Mouse (Mus musculus) left cerebral cortex, adult 2 months (tissue): ENCODE results near the gene Car5a. TPM values are rescaled to one million over a fixed set of nuclear protein-coding genes. Genes with fewer than 3 reads are reported as not detected.

Experiments
- DNase-seq, 2 experiments: peaks; one replicate each; pipeline ENCODE4 v3.0.0; 2021 to 2022; ENCODE audit warnings: low spot score in 2 of 2, mixed read lengths in 1 of 2; ENCODE audit errors: extremely low spot score in 1 of 2
- H3K27ac ChIP-seq: fragments of 200-600 bp; 2 replicates; pipeline ENCODE4 v1.8.1; 2022
- H3K4me3 ChIP-seq: fragments of 200-600 bp; 2 replicates; pipeline ENCODE4 v1.8.1; 2022
- CTCF ChIP-seq: fragments of 200-600 bp; IDR thresholded peaks from 2 replicates; pipeline ENCODE4 v1.8.1; 2022; ENCODE audit warnings: antibody characterized with exemption, mild to moderate bottlenecking, moderate library complexity
- intact Hi-C: fragments of 180-260 bp; cut with DNase I; formaldehyde crosslinking; loops from one replicate; pipeline ENCODE4 v1.15.1; 2025
- total RNA-seq, 2 experiments: library from RNA; stranded (reverse); gene quantifications; 2 replicates each; pipeline ENCODE4 v1.2.3; 2021

Car5a gene
- total RNA-seq, 2 experiments from 2014 or later = not detected

DNA sequence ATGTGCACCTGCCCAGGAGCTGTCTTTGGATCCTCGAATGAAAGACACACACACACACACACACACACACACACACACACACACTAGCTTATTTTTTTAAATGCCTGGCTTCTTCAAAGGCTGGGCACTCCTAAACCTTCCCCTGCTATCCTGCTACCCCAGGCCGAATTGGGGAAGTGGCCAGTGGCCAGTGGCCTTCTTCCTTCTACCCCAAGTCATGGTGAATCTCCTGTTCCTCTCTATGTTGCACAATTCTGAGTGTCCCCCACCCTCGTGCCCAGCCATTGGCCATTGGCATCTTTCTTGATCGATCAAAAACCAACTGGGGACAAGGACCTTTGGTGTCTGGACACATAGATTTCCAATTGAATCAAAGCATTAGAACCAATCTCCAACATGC is 14.7 kb downstream of the Car5a start:
- H3K4me3 ChIP-seq = no peak overlapping the region
- intact Hi-C loops = no loop called here

DNA sequence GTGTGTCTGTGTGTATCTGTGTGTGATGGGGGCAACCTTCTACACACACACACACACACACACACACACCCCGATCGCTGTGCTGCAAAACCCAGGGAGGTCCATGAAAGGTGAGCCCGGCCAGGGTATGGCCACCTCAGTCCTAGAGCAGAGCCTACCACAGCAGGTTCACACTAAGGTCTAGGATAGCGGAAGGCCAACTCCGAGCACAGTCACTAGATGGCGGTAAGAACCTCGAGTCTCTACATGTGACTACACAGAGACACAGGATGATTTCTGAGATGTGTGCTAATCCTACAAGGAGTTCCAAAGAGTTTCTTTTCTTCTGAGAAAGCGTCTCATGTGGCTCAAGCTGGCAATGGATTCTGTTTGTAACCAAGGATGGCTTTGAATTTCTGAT is 17.4 kb downstream of the Car5a start:
- peak; percentile 61 for TF ChIP-seq CTCF
- Histone ChIP-seq H3K4me3 (no peak overlapping the region), H3K27ac (no peak overlapping the region)
- intact Hi-C loops = no loop called here
- peak in 1 of 2 experiments; percentile 36 for DNase-seq

More for the DNA sequence above, 14.7 kb downstream of the Car5a start:
- H3K27ac ChIP-seq = no peak overlapping the region
- DNase-seq = no peak
- no peak for TF ChIP-seq CTCF

GRCm38 (mm10) chr8:121926266-121926665 is 18.4 kb downstream of the Car5a start:
- no peak overlapping the region for H3K4me3 ChIP-seq
- no peak for TF ChIP-seq CTCF
- H3K27ac ChIP-seq = no peak overlapping the region
- intact Hi-C loops = no loop called here
- DNase-seq = no peak

DNA sequence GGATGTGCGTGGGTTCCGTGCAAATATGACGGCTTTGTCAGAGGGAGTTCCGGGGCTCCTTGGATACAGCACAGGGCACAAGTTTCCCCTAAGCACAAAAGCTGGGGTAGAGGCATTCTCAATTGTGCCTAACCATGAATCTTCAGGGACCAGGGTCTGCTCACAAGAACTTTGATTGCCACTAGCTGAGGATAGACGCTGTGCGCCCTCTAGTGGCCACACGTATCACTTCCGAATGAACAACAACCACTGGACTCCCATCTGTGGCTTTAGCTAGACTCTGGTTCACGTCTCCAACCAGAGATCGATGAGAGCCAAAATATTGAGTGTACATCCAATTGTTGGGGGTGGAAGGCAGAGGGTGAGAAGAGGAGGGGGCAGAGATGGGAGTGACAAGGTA is 19.1 kb downstream of the Car5a start:
- intact Hi-C loops = loop anchor here (1.0 kb wide), 1 partner anchor 75 kb away; no protein-coding TSS in a partner anchor
- Histone ChIP-seq H3K27ac (no peak overlapping the region), H3K4me3 (no peak overlapping the region)
- DNase-seq = peak; percentile 72 to 79
- peak; percentile 91 for TF ChIP-seq CTCF

DNA sequence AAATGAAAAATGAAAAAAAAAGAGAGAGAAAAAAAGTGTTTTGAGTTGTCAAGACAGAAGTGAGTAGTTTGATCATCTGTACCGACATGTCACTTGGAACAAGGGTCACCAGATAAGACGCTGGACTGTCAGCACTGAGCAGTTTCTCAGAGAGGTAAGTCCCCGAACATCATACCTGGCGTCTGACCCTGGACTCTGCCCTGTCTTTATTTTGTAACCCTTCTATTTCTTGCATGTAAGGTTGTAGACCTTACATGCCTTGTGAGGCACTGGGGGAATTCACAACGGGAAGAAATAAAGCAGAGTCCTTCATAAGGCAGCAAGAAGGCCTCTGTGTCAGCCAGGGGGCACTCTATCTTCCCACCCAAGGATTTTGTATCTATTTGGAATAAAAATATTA is 20.0 kb downstream of the Car5a start:
- no peak; the same call in 1 of the 2 replicates for TF ChIP-seq CTCF
- DNase-seq = no peak
- intact Hi-C loops = loop anchor here (1.0 kb wide), 1 partner anchor 74 kb away; no protein-coding TSS in a partner anchor

GRCm38 (mm10) chr8:121922101-121922500 is 22.6 kb downstream of the Car5a start:
- Histone ChIP-seq H3K27ac (peak overlapping the region; percentile 76), H3K4me3 (no peak overlapping the region)
- DNase-seq = no peak
- TF ChIP-seq CTCF = no peak
- intact Hi-C loops = no loop called here

More for the DNA sequence above, 20.0 kb downstream of the Car5a start:
- no peak overlapping the region for H3K4me3 ChIP-seq
- no peak overlapping the region for H3K27ac ChIP-seq

DNA sequence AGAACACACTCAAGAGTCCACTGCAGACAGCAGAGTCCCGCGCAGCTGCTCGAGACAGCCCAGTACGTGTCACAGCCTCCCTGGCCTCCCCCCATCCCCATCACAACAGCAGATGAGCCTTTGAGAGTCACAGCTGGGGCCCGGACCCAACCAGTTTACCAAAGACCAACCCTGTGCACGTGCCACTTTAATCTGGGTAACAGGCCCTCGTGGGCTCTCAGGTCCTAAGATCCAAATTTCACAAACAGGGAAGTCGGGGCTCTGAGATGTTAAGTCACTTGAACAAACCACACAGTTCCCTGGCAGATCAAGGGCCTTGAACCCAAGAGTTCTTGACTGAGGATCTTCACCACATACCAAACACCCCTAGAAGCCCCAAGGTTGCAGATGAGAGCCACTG is 23.1 kb downstream of the Car5a start:
- TF ChIP-seq CTCF = no peak
- Histone ChIP-seq H3K4me3 (no peak overlapping the region), H3K27ac (peak overlapping the region; percentile 76)
- no peak for DNase-seq
- intact Hi-C loops = no loop called here

- intact Hi-C loops = no loop called here
- no peak for TF ChIP-seq CTCF
- no peak for DNase-seq
- Histone ChIP-seq H3K4me3 (no peak overlapping the region), H3K27ac (no peak overlapping the region)
Observed at GRCm38 (mm10) chr8:121919731-121920130, 25.0 kb downstream of the Car5a start.

DNA sequence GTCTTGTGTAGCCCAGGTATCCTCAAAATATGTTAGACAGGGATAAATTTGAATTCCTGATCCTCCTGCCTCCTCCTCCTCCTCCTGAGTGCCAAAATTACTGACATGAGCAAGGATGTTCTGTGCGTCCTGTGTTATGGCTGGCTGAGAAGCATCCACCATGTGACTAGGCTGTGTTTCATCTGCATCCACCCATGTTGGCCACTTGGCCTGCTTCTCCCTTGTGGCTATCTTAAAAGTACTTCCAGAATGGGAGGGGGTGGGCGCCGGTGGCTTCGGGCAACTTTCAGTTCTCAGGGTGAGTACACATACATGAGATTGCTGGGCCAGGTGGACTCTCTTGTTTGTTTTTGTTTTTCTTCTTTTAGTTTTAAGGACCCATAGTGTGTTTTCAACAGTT is 25.5 kb downstream of the Car5a start:
- no peak; the same call in 1 of the 2 replicates for TF ChIP-seq CTCF
- Histone ChIP-seq H3K4me3 (no peak overlapping the region), H3K27ac (no peak overlapping the region)
- intact Hi-C loops = no loop called here
- no peak for DNase-seq

- TF ChIP-seq CTCF = no peak
- Histone ChIP-seq H3K27ac (0 out of 2 replicates have a peak overlapping the region, but pooled peaks have one; percentile 36), H3K4me3 (no peak overlapping the region)
- intact Hi-C loops = no loop called here
- no peak for DNase-seq
Observed at GRCm38 (mm10) chr8:121913378-121913777, 31.3 kb downstream of the Car5a start.

DNA sequence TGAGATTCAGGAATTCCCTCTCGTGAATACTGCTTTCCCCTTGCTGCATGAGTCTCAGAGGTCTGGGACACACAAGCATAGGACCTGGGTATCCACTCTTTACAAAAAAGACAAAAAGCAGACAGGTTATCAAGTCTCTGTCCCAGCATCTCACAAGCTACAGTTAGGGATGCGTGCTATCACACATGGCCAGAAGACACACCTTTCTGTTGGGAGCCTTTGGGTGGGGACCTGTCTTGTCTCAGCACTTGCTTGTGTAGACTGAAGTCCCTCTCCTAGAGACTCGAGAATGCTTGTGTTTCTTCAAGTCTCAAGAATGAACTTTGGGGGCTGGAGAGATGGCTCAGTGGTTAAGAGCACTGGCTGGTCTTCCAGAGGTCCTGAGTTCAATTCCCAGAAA is 31.9 kb downstream of the Car5a start:
- intact Hi-C loops = no loop called here
- Histone ChIP-seq H3K27ac (peak overlapping the region; percentile 54), H3K4me3 (no peak overlapping the region)
- no peak for TF ChIP-seq CTCF
- DNase-seq = no peak

DNA sequence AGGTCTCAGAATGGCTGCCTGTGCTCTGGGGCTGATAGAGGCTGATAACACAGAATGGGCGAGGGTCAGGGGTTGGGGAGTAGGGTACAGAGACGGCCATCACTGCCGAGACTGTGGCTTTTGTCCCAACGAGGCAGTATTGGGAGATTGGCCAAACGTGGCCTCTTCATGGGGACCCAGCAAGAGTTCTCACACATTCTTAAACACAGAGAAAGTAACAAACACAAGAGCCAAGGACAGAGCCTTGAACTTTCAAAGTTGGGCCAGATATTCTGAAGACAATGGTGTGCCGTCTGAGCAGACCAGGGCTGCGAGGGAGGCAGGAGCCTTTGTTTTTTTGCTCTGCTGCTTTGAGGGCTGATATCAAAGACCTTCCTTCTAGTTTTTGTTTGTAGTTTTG is 32.7 kb downstream of the Car5a start:
- DNase-seq = no peak
- Histone ChIP-seq H3K4me3 (no peak overlapping the region), H3K27ac (peak overlapping the region; percentile 71)
- no peak for TF ChIP-seq CTCF
- intact Hi-C loops = no loop called here

DNA sequence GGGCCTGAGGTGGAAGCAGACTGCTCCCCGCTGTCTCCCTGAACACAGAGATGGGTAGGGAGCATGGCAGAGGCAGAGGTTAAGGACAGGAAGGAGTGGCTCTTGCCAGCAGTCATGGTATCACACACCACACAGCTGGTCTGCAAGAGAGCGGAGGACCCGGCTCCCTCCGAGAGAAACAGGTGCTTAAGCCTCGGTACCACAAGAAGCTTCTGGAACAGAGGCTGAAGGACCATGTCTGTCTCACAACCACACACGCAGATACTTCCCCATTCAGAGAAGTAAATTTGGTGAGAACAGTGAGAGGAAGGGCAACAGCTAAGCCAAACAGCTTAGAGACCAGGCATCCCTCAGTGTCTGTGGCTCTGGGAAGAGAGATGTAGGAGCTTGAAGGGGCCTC is 33.3 kb downstream of the Car5a start:
- DNase-seq = no peak
- Histone ChIP-seq H3K27ac (peak overlapping the region; percentile 71), H3K4me3 (no peak overlapping the region)
- intact Hi-C loops = no loop called here
- no peak for TF ChIP-seq CTCF

- no peak overlapping the region for H3K27ac ChIP-seq
- TF ChIP-seq CTCF = peak; percentile 73
- H3K4me3 ChIP-seq = no peak overlapping the region
- peak; percentile 67 to 83 for DNase-seq
- intact Hi-C loops = loop anchor here (1.0 to 10.0 kb wide), 4 partner anchors 58 to 315 kb away; partner anchors contain the start of genes Map1lc3b and Zcchc14
Observed at GRCm38 (mm10) chr8:121909663-121910062, 35.0 kb downstream of the Car5a start.
